Mouse (Mus musculus): Measurements from ENCODE around the gene P2rx1.

GRCm38 (mm10) chr11:72990688-72991087 is 8.2 kb upstream of the P2rx1 start:
- no peak for TF ChIP-seq POLR2A (IDR thresholded peaks at IDR 0.05; ENCODE audit: borderline replicate concordance, extremely low read depth, insufficient read depth, insufficient read length, poor library complexity, severe bottlenecking)
- no peak for TF ChIP-seq CTCF (IDR thresholded peaks at IDR 0.05; ENCODE audit: borderline replicate concordance, extremely low read depth, insufficient read depth, insufficient read length)
